Mouse (Mus musculus) spleen, adult 2 months (tissue): ENCODE measurements around the gene Reg4.

Source experiments
- CTCF ChIP-seq: fragments of 200-500 bp; IDR thresholded peaks from 2 replicates; pipeline ENCODE4 v1.5.1; 2011; ENCODE audit warnings: mild to moderate bottlenecking, inconsistent platforms; ENCODE audit not compliant: insufficient read depth, insufficient read length, insufficient replicate concordance; ENCODE audit errors: extremely low read depth
- POLR2A ChIP-seq: fragments of 200-500 bp; IDR thresholded peaks from 2 replicates; pipeline ENCODE4 v1.6.1; 2011; ENCODE audit warnings: low read depth, low read length, inconsistent platforms

- TF ChIP-seq CTCF (no peak), POLR2A (no peak)
Observed at GRCm38 (mm10) chr3:98267249-98267651, 45.3 kb downstream of the Reg4 start.
